Mouse (Mus musculus) c-Kit-positive CD71-positive TER-119-positive erythroid progenitor cells, embryonic 14.5 days (primary cell): ENCODE data around the gene Ccdc124.
A peak's percentile ranks its signal among the peaks of the same experiment; 100 is the strongest.

Experiments used
- DNase-seq: peaks from one replicate; pipeline ENCODE4 v3.0.0-alpha.2; 2013; ENCODE audit warnings: low spot score

Ccdc124 gene

GRCm38 (mm10) chr8:70869601-70870041, 4.1 kb downstream of the Ccdc124 start:
- DNase-seq = peak; percentile 68

GRCm38 (mm10) chr8:70869199-70869571, 4.5 kb downstream of the Ccdc124 start:
- DNase-seq = no peak

DNA sequence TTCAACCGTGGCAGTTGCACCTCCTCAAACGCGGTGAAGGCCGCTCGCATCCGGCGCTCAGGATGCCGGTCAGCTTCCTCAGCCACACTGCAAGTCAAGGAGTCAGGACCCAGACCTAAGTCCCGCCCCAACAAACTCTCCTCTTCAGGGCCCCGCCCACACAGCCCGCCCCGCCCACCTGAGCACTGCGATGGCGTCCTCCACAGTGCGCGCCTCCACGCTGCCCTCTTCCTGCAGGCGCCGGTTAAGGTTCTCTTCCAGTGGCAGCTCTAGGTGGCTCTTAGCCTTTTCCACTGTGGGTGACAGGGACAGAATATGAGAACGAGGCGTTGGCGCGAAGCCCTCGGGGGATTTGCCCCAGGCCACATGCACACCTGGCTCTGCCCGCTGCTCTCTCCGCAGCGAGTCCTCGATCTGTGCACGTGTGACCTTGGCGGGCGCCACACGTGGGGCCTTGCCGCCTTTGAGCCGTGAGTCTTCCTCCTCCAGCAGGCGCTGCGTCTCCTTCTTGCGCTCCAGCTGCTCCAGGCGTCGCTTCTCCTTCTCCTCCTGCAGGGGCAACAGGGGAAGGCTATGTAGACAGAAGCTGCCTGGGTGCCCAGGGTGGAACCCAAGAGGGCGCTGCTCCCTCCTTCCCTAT, 5.1 kb downstream of the Ccdc124 start:
- peak; percentile 74 for DNase-seq

GRCm38 (mm10) chr8:70866566-70866965, 7.2 kb downstream of the Ccdc124 start:
- DNase-seq = no peak

GRCm38 (mm10) chr8:70866001-70866520, 7.7 kb downstream of the Ccdc124 start:
- DNase-seq = no peak

DNA sequence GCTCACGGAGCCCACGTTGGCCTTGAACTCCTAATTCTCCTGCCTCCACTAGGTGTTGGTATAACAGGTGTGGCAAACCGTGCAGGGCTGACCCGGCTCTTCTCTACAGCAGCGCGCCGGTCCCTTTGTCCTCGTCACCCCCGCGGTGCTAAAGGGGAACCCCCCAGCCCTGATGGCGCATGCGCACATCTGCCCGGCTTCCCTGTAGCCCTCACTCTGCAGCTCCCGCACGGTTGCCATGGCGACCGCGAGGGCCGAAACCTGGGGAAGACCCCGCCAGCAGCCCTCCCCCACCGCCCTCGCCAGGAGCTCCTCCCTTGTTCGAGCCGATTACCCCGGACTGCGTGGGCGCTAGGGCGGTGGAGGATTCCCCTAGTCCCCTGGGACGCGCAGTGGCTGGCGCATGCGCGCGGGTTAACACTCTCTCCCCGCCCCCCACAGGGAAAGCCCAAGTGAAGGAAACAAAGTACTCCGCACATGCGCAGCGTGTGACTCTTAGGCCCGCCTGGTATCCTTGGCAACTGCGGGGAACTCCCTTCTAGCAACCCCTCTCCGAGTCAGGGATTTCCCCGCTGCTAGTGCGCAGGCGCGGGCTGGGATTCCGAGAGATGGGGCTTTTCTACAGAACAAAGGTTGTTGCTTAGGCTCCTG, 8.3 kb downstream of the Ccdc124 start:
- peak; percentile 99 for DNase-seq

- DNase-seq = no peak
Measured at GRCm38 (mm10) chr8:70864712-70865221, 9.0 kb downstream of the Ccdc124 start.

DNA sequence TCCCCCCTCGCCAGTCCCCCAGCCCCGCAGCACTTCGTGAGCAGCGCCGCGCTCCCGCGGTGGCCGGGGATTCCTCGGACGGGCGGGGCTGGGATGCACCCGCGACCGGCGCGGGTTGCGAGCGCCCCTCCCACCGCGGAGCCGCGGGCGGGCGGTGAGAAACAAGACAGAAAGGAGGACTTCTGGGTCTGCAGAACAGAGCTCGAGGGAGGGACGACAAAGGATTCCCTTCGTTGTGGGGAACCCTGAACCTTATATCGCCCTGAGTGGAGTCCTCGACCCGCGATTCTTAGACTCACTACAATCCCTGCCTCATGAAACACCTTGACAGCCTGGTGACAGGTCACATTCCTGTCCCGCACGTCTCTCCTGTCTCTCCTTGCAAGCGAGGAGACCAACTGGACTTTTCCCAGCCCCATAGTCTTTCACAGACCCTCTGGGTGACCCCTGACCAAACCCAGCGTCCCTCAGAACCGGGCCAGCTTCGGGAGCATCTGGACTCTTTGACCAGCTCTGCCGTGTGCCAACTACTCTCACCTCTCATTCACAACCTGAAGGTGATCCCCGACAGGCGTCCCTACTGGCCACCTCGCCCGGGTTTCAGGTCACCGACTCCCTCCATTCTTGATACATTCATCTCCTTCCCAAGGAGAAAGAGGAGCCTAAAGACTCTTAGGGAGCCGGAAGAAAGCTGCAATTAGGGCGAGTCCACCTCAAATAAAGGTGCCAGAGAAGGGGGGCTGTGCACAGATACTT, 9.6 kb downstream of the Ccdc124 start:
- no peak for DNase-seq

GRCm38 (mm10) chr8:70862824-70863641, 10.7 kb downstream of the Ccdc124 start, which contains the start of gene Kcnn1:
Gene Kcnn1 (minus strand): TSS chr8:70863258.
- DNase-seq = no peak

DNA sequence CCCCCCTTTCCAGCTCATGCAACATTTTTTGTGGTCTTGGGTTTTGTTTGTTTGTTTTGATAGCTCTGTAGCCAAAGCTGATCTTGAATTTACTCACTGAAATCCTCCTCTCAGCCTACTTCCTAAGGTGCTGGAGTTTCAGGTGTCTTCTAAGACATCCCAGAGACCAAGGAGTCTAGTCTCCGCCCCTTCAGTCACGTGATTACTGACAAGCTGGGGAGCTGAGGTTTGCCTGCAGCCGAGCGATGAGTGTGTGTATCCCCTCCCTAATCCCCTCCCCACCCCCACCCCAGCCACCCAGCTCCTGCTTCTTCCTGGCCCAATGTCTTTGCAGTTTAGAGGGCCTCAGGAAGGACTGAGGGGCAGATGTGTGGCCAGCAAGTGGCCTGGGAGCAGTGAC, 16.2 kb downstream of the Ccdc124 start:
- DNase-seq = no peak

- no peak for DNase-seq
Measured at GRCm38 (mm10) chr8:70856541-70857197, 17.1 kb downstream of the Ccdc124 start.

GRCm38 (mm10) chr8:70856028-70856427, 17.7 kb downstream of the Ccdc124 start:
- DNase-seq = no peak

DNA sequence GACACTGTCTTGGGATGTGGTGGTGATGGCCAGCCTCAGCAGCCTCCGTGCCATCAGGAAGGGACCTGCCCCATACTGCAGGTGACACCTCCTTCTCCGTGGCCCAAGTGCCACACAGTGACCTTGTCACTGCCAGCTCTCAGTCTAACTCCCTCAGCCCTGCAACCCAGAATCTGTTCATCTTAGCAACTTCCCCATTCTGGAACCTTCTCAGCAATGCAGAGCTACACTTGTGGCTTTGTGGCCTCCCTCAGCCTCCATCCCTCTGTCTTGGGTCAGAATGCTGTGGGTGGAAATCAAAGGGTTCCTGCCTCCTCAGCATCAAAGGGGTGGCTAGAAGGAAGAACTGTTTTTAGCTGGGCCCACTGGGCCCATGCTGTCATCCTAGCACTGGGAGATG, 19.9 kb downstream of the Ccdc124 start:
- DNase-seq = no peak

DNA sequence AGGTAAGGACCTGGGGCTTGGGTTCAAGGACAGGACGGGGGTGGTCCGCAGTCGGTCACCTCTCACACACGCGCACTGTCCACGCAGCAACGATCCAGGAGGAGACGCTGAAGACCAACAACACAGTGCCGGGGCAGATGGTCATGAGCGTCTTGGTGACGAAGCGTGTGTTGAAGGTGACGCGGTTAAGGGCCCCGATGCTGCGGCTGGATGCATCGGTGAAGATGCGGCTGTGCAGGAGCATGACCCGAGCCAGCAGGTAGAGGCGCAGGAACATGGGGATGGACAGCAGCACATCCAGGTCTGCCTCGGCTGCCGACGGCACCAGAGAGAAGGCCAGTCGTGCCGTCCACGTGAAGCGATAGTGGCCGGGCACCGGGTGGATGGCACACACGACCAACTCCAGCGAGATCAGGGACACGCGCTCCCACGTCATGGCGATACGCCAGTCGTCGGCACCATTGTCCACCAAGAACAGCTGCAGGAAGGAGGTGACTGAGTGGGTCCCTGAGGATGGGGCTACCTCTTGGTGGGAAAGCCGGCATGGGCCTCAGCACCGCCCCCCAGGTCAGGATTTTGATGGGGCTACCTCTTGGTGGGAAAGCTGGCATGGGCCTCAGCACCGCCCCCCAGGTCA, 21.0 kb downstream of the Ccdc124 start:
- DNase-seq = no peak

DNA sequence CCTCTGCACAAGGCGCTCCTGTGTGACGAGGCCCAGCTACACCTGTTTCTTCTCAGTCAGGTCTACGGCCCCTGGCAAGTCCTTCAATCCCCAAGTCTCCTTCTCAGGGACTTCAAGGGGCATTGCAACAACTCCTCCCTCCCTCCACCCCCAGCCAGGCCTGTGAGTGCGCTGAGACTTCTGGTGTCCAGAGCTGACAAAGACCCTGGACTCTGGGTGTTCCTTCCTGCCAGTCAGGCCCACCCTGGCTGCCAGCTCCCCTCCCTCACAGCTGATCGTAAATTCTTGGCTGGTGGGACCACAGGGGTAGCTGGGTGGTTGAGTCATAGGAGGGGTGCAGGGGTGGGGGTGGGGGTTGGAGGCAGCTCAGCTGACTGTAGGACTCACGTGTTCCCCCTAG, 21.9 kb downstream of the Ccdc124 start:
- no peak for DNase-seq

DNA sequence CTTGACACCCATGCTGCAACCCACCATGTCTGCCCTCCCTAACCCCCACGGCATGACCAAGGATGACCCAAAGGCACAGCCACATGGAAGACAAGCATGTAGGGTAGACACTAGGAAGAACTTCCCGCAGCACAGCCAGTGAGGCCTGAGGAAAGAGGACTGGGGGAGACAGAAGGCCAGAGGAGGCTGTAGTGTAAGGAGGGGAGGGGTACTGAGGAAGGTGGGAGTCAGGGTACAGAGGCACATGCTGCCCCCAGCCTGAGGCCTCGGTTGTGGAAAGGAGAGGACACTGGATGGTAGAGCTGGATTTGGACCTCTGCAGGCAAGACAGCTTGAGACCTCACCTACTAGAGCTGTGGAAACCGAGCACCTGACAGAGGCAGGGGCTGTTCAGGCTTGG, 22.8 kb downstream of the Ccdc124 start:
- no peak for DNase-seq

DNA sequence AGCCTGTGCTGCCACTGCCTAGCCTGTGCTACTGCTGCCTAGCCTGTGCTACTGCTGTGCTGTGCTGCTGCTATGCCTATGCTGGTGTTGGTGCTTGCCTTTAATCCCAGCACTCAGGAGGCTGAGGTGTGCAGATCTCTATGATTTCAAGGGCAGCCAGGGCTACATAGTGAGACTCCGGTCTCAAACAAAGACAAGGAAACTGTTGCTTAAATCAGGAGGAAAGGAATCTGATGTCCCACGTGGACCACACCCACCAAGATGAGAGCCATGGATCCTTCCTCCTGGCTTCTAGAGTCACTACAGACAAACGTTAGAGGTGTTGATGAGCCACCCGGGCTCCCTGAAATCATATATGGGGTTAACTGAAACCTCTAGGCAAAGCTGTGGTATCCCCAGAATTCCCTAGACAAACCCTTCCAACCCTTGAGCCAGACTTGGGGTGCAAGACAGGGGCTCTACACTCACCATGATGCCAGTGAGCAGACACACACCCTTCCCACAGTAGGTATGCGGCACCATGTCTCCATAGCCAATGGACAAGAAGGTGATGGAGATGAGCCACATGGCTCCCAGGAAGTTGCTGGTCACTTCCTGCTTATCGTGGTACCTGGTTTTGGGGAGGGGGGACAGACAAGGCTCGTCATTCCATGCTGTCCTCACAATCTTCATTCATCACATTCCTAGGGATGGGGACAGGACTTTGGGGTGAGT, 23.4 kb downstream of the Ccdc124 start:
- DNase-seq = no peak

- DNase-seq = no peak
Measured at GRCm38 (mm10) chr8:70849333-70849990, 24.3 kb downstream of the Ccdc124 start.

- no peak for DNase-seq
Measured at GRCm38 (mm10) chr8:70846371-70847154, 27.2 kb downstream of the Ccdc124 start.
